Comparison of ENCODE assay signal across 8 mouse cellular contexts in genomic region chr10:8715679-8716284, GRCm38 (mm10).
A peak's percentile ranks its signal among the peaks of the same experiment; 100 is the strongest.
DNase-seq lines count a peak whose midpoint lies in the region; ATAC-seq and TF ChIP-seq lines count a peak whose summit lies in the region.

No protein-coding gene starts in this region.

- 17% methylated on average over 12 of the region's 12 CpGs for WGBS in forebrain, embryonic 11.5 days
- 15% methylated on average over 12 of the region's 12 CpGs for WGBS in heart, embryonic 16.5 days
- WGBS in liver, embryonic 11.5 days, result 17% methylated on average over 12 of the region's 12 CpGs
- 18% methylated on average over 12 of the region's 12 CpGs for WGBS in stomach, embryonic 14.5 days

- no peaks in the 10 kb centered on the region for H3K36me3 ChIP-seq in forebrain, embryonic 11.5 days (ENCODE audit: control insufficient read depth, insufficient read depth, low read length)
- no peaks in the 10 kb centered on the region; the same call in 1 of the 2 replicates for H3K36me3 ChIP-seq in heart, embryonic 16.5 days (ENCODE audit: control insufficient read depth, insufficient read depth)
- H3K36me3 ChIP-seq in liver, embryonic 11.5 days (ENCODE audit: control insufficient read depth, insufficient read depth, low read length), result no peaks in the 10 kb centered on the region
- no peaks in the 10 kb centered on the region for H3K36me3 ChIP-seq in stomach, embryonic 14.5 days (ENCODE audit: control insufficient read depth, insufficient read depth, low read length)

- no peaks in the 10 kb centered on the region for H3K9me3 ChIP-seq in forebrain, embryonic 11.5 days (ENCODE audit: control insufficient read depth, low read length)
- no peaks in the 10 kb centered on the region for H3K9me3 ChIP-seq in heart, embryonic 16.5 days (replicated peaks; ENCODE audit: control insufficient read depth, low read length)
- H3K9me3 ChIP-seq in liver, embryonic 11.5 days (ENCODE audit: control insufficient read depth, low read length), result no peaks in the 10 kb centered on the region
- no peaks in the 10 kb centered on the region for H3K9me3 ChIP-seq in stomach, embryonic 14.5 days (ENCODE audit: control insufficient read depth, low read depth, low read length)

- no peak overlapping the region for H3K9ac ChIP-seq in forebrain, embryonic 11.5 days (ENCODE audit: low read length)
- H3K9ac ChIP-seq in heart, embryonic 16.5 days (ENCODE audit: low read length), result no peak overlapping the region
- H3K9ac ChIP-seq in liver, embryonic 11.5 days (ENCODE audit: low read depth, low read length), result no peak overlapping the region
- H3K9ac ChIP-seq in stomach, embryonic 14.5 days (replicated peaks; ENCODE audit: low read depth, low read length), result no peak overlapping the region

- peak; percentile 76; the same call in 1 of the 2 replicates for ATAC-seq in forebrain, embryonic 11.5 days (replicated peaks; ENCODE audit: low FRiP score)
- peak; percentile 55; the same call in 1 of the 2 replicates for ATAC-seq in heart, embryonic 16.5 days (replicated peaks; ENCODE audit: extremely low read depth, insufficient read depth, low FRiP score)
- ATAC-seq in liver, embryonic 11.5 days (replicated peaks; ENCODE audit: low FRiP score), result 0 out of 2 replicates have a peak, but pooled peaks have one; percentile 39
- 0 out of 2 replicates have a peak, but pooled peaks have one; percentile 37 for ATAC-seq in stomach, embryonic 14.5 days (ENCODE audit: insufficient number of reproducible peaks, insufficient read depth, low FRiP score, low read depth)

- no peak overlapping the region for H3K27ac ChIP-seq in forebrain, embryonic 11.5 days (ENCODE audit: low read depth, low read length)
- no peak overlapping the region for H3K27ac ChIP-seq in heart, embryonic 16.5 days (ENCODE audit: low read length)
- no peak overlapping the region for H3K27ac ChIP-seq in liver, embryonic 11.5 days (ENCODE audit: low read depth, low read length)
- H3K27ac ChIP-seq in stomach, embryonic 14.5 days (ENCODE audit: low read length), result no peak overlapping the region

- peak; percentile 59 for DNase-seq in CD4-positive helper T cell, adult 2 months (ENCODE audit: low read depth, low spot score)
- DNase-seq in brain, embryonic 14.5 days (ENCODE audit: low read depth), result peak; percentile 84
- peak; percentile 86 for DNase-seq in forebrain, embryonic 11.5 days (ENCODE audit: low spot score)
- peak; percentile 87 for DNase-seq in kidney, postnatal 10 days
- peak; percentile 63 for DNase-seq in liver, embryonic 11.5 days (ENCODE audit: low spot score)
- DNase-seq in neural tube, embryonic 10.5 days (ENCODE audit: extremely low spot score, low spot score), result peak; percentile 82

- no peaks in the 10 kb centered on the region for H3K4me1 ChIP-seq in forebrain, embryonic 11.5 days (replicated peaks; ENCODE audit: control insufficient read depth, insufficient read depth, low read length)
- H3K4me1 ChIP-seq in heart, embryonic 16.5 days (ENCODE audit: control insufficient read depth, insufficient read depth, low read length), result no peaks in the 10 kb centered on the region
- H3K4me1 ChIP-seq in liver, embryonic 11.5 days (replicated peaks; ENCODE audit: control insufficient read depth, insufficient read depth, low read length), result no peaks in the 10 kb centered on the region
- H3K4me1 ChIP-seq in stomach, embryonic 14.5 days (ENCODE audit: control insufficient read depth, insufficient read depth, low read length), result no peaks in the 10 kb centered on the region

- no peak overlapping the region for H3K4me3 ChIP-seq in forebrain, embryonic 11.5 days (ENCODE audit: low read depth, low read length)
- no peak overlapping the region for H3K4me3 ChIP-seq in heart, embryonic 16.5 days (ENCODE audit: low read length)
- no peak overlapping the region for H3K4me3 ChIP-seq in liver, embryonic 11.5 days (ENCODE audit: low read depth, low read length)
- no peak overlapping the region for H3K4me3 ChIP-seq in stomach, embryonic 14.5 days (ENCODE audit: low read depth, low read length)

- TF ChIP-seq POLR2A in brain, embryonic 14.5 days (IDR thresholded peaks at IDR 0.05; ENCODE audit: borderline replicate concordance, extremely low read depth, insufficient read depth, insufficient read length, poor library complexity, severe bottlenecking), result no peak

- H3K4me2 ChIP-seq in forebrain, embryonic 11.5 days (ENCODE audit: low read depth, low read length, severe bottlenecking), result no peak overlapping the region
- H3K4me2 ChIP-seq in heart, embryonic 16.5 days (ENCODE audit: low read depth, low read length), result no peak overlapping the region
- H3K4me2 ChIP-seq in liver, embryonic 11.5 days, result no peak overlapping the region
- no peak overlapping the region for H3K4me2 ChIP-seq in stomach, embryonic 14.5 days (replicated peaks; ENCODE audit: low read depth, low read length)

- peak; percentile 95 for TF ChIP-seq CTCF in brain, embryonic 14.5 days (IDR thresholded peaks at IDR 0.05; ENCODE audit: borderline replicate concordance, extremely low read depth, insufficient read depth, insufficient read length)

- H3K27me3 ChIP-seq in forebrain, embryonic 11.5 days (ENCODE audit: control insufficient read depth, insufficient read depth, low read length), result no peaks in the 10 kb centered on the region
- no peaks in the 10 kb centered on the region for H3K27me3 ChIP-seq in heart, embryonic 16.5 days (ENCODE audit: control insufficient read depth, insufficient read depth, low read length)
- H3K27me3 ChIP-seq in liver, embryonic 11.5 days (replicated peaks; ENCODE audit: control insufficient read depth, insufficient read depth, low read length), result no peaks in the 10 kb centered on the region
- no peaks in the 10 kb centered on the region for H3K27me3 ChIP-seq in stomach, embryonic 14.5 days (ENCODE audit: control insufficient read depth, insufficient read depth, low read length)
